Mouse (Mus musculus): ENCODE data around the gene Tusc2.

DNA sequence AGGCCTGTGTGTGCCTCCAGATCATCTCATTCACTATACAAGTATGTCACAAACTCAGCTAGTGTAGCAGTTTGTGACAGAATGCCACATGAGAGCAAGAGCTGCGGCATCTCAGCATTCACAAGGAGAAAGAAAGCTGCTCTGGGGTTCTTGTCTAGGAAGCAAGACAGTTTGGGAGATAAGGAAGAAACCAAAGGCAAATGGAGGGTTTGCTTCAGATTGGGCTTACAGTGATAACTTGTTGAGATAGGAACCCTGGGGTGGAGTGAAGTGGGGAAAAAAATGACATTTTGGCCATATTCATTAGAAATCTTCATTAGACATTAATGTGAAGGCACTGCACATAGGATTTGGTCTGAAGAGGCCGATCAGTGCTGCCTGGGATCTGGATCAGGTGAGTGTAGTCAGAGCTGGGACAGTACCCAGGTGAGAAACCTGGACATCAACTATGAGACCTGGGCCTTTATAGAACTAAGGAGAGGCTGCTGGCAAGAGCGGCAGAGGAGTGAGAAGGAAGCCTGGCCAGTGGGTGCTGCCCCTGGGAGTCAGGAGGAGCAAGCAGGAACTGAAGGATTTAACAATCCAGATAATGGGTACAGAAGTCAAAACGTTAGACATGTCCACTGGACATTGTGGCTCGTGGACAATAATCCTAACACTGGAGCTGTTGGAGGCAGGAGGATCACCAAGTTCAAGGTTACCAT is 10.2 kb upstream of the Tusc2 start:
- TF ChIP-seq GATA1 (IDR thresholded peaks at IDR 0.05; ENCODE audit: borderline replicate concordance, low read length), result no peak
- TF ChIP-seq FLI1 (IDR thresholded peaks at IDR 0.05; ENCODE audit: low read length), result no peak
